Mouse (Mus musculus) right cerebral cortex, postnatal 36 days (tissue): ENCODE data around the gene Tmem252.
A peak's percentile ranks its signal among the peaks of the same experiment; 100 is the strongest.

Experiments
- DNase-seq, 2 experiments: peaks; one replicate each; pipeline ENCODE4 v3.0.0; 2022; ENCODE audit warnings: low spot score in 2 of 2, mixed read lengths in 1 of 2

Tmem252 gene

GRCm38 (mm10) chr19:24673762-24674161 lies at the start of gene Tmem252:
TSS of gene Tmem252 (plus strand) at chr19:24674008.
- DNase-seq = no peak

DNA sequence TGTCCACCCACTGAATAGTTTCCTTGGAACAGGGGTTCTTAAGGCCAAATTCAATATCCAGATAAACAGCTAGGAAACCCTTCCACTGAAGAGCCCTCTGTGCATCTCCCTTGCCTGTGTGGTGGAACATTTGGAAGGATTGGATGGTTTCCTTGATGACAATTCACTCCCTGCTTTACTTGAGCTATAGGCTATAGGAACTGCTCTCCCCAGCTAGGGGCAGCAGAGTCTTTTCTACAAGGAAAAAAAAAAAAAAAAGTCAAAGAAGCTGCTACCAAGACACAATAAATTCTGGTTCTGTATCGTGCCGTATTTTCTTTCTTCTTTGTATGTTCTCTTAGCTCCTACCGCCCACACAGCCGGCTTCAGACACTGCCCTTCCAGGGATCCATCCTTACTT lies 45.8 kb upstream of the Tmem252 start:
- no peak for DNase-seq

DNA sequence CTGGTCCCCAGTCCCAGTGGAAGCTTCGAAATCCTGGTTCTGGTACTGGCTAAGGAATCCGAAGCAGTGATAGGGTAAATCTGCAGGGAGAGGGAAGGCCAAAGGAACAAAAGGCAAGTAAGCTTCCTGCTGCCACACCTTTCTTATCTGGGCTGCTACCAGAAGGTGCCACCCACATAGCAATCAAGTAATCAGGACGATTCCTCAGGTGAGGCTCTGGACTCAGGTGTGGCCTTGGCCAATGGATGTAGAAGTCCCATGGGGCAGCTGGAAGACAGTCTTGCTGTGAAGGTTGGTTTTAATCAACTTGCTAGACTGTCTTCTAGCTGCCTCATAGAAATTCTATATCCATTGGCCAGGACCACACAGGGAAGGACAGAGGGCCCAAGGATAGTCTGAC lies 40.8 kb upstream of the Tmem252 start:
- DNase-seq = no peak

DNA sequence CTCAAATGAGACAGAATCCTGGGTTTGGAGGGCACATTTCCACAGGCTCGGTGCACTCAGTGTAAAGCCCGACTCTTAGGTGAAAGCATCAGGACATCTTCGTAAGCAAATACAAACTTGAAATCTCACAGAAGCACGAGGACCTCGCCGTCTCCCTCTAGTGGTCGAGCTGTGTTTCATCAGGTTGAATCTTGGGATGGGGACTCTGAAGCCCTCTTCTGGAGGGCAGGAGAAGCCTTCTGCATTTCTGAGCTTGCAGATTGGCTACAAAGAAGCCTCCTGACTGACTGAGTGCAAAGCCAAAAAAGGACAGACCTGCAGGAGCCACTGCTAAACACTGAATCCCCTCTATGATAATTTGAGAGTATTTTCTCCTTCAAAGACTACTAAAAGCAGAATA lies 39.2 kb upstream of the Tmem252 start:
- DNase-seq = peak; percentile 32 to 55

- peak; percentile 14 to 21 for DNase-seq
These were observed 37.2 kb upstream of the Tmem252 start for GRCm38 (mm10) chr19:24636616-24637015.

DNA sequence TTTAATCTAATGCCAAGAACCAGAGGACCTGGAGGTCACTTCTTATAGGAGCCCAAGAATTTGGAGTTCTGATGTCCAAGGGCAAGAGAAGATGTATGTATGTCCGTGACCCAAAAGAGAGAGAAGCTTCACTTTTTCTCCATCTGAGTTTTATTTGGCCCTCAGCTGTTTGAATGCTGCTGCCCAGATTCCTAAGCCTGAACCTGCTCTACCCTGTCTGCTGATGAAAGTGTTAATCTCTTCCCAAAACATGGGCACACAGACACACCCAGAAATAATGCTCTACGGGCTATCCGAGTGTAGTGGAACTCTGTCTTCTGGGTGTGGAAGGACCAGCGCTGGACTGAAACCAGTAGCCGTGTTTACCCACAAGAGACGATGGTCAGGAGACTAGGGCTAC lies 35.8 kb upstream of the Tmem252 start:
- no peak for DNase-seq

DNA sequence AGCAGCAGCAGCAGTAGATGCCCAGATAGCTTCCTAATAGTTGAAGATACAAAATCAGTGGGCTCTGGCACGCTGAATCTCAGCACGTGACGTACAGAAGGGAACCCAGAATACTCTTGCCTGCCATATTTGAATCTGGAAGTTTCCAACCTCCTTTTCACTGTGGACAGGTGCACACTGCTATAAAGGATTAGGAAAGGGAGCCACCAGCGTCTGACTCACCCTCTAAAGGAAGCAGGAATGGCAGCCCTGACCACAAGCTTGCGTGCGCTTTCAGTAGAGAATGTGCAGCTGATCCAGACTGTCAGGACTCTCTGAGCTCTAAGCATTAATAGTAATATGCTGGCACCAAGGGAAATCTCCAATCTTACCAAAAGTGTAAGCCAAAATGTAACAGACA lies 32.8 kb upstream of the Tmem252 start:
- DNase-seq = no peak

- DNase-seq = no peak
These were observed 28.8 kb upstream of the Tmem252 start for GRCm38 (mm10) chr19:24644971-24645370.

DNA sequence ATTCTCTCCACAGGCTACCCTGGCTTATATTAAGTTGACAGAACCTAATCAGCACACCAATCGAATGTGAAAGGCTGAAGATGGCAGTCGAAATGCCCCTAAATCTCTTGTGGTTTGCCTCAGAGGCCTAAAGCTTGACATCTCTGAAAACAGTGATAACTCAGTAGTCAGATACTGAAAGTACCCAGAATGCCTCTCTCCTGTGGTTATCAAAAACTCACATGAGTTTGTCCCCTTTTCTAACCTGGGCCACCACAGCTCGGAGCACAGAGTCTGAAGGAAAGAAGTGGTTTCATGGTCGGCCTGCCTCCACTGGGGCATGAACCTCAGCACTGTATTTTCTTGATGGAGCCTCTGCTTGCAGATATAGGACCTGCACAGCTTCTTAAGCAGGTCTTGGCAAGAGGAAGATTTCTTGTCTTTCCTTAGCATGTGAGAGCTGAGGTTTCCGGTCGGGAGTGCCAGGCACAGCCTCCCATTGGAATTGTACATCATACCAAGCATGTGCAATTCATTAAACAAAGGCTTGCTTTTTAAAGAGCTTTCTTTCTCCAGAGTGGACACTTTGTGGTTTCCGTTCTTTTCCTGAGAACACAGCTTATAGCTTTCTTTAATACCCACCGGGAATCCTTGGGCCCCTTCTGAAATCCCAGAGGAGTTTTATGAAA lies 27.5 kb upstream of the Tmem252 start:
- no peak for DNase-seq

GRCm38 (mm10) chr19:24648016-24648415 lies 25.8 kb upstream of the Tmem252 start:
- DNase-seq = no peak

- DNase-seq = no peak
These were observed 23.4 kb upstream of the Tmem252 start for GRCm38 (mm10) chr19:24650428-24650827.

GRCm38 (mm10) chr19:24651595-24651994 lies 22.2 kb upstream of the Tmem252 start:
- DNase-seq = no peak

DNA sequence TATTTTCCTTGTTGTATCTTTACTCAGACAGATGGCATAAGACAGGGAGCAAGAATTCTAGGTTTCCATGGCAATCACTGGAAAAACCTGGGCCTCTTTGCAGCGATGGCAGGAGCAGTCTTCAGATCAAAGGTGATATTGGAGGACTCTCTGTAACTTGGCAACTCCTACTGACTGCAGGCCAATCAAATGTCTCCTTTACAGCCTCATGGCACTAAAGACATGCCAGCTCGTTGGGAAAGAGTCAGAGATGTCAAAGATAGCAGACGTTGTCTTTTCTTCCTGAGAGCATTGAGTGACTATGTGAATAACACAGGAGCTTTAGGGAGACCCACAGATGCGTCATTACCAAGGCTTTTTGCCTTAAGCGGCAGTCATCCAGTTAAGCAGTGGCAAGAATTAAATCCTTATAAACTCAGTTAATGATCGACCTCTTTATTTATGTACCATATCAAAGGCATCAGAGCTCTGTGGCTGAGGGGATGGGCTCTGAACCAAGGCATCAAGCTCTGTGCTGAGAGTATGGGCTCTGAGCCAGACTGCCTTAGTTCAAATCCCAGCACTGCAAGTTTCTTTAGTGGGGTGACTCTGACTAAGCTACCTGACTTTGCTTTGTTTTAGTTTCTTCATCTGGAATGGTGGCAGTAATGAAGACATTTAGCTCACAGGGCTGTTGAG lies 21.3 kb upstream of the Tmem252 start:
- DNase-seq = no peak

DNA sequence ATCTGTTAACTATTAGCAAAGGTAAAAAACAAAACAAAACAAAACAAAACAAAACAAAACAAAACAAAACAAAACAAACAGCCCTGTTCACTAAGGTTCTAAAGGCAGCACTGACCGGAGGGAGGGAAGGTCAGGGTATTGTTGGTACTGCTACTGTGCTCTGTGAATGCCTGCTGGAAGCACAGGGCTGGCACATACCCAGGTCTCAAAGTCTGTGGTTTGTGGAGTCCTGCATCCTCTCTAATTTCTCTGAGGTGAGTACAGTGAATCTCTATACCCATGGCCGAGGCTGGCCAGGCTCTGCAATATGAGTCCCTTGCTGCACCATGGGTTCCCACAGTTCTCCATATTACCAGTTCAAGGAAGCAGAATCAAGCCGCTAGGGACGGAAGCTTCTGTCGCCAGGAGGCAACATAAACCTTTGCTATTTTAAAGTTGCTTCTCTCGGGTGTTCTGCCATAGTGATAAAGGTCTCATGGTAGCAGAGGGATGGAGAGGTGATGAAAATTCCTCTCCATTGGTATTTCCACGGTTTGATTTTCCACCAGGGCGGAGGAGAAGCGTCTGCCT lies 20.5 kb upstream of the Tmem252 start:
- DNase-seq = no peak

DNA sequence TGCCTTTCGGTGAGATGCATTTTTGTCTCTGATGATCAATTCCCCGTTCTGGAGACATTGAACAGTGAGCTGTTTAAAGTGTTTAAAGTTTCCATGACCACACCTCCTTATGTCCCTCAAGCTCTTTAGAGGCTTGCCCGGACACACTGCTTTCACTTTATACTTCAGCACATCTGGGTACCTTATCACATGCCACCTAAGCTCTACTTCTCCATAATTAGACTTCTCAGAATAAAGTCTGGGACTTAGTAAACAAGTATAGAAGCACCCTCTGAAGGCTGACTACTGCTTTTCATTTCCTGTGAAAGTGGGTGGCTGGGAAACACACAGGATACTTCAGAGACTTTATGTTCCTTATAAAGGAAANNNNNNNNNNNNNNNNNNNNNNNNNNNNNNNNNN lies 16.8 kb upstream of the Tmem252 start:
- no peak for DNase-seq

DNA sequence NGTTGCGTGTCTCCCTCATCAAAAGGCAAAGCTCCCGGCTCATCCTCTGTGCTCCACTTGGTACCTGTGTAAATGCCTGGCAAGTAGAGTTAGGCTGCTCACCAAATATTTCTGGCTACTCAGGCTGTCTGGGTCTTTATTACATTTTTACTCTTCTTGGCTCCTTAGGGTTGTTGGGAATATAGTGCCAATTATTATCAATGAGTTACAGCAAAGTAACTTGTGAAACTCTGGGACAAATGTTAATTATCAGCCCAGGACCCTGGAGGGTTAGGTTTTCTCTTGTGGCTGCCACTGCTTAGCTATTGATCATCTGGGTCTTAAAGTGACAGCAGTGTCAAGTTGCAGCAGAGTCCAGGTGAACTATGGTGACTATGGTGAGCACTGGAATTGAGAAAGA lies 11.5 kb upstream of the Tmem252 start:
- DNase-seq = no peak

DNA sequence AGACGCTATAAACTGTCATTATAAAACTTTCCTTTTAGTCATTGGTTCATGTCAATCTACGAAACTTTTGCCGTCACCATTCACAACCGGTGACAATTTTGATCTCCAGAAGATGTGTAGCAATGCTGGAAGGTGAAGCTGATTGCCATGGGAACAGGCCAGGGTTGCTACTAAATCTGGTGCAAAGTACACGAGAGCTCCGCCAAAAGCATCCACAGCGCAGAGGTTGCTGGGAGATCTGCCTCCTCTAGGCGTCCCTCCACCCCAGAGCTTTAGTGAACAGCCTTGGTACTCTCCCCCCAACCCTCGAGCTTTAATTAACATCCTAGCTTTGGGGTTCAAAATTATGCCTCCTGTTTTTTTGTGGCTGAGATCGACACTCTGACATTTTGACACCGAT lies 8.0 kb upstream of the Tmem252 start:
- DNase-seq = no peak

- DNase-seq = no peak
These were observed 6.3 kb upstream of the Tmem252 start for GRCm38 (mm10) chr19:24667527-24667926.

GRCm38 (mm10) chr19:24671571-24671970 lies 2.2 kb upstream of the Tmem252 start:
- no peak for DNase-seq

DNA sequence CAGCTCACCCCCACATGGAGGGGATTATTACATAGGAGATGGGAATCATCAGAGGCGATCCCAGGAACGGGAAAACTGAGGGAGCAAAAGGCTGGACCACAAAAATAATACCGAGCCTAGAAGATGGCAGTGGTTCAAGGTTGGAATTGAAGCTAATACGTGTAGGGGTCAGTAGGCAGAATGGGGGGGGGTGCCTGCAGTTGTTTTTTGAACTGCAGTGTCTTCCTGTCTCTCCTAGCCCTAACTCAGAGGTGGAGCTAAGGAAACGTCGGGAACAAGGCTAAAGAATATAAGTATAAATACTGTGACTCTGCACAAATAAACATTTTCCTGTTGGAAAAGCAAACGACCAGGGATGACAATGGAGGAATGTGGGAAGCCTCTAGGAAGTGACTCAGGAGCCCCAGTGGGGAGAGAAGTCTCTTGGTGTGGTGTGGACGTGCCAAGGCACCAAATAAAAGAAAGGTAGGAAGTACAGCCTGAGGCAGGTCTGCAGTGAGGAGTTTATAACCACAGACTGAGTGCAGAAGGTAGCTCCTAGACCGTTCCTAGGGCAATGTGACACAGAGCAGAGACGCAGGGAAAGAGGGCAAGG lies 1.3 kb upstream of the Tmem252 start:
- no peak for DNase-seq

GRCm38 (mm10) chr19:24673331-24673730 lies 477 bp upstream of the Tmem252 start:
- no peak for DNase-seq

GRCm38 (mm10) chr19:24676429-24676828 lies 2.6 kb downstream of the Tmem252 start:
- no peak for DNase-seq
